Mouse (Mus musculus) thymus, postnatal 36 days (tissue): ENCODE data around the gene Dctpp1.

ENCODE experiments used
- DNase-seq, 2 experiments: peaks; one replicate each; pipeline ENCODE4 v3.0.0; 2022; ENCODE audit warnings: mixed read lengths in 2 of 2

Dctpp1 gene

GRCm38 (mm10) chr7:127208553-127209438 is 51.7 kb downstream of the Dctpp1 start, which contains the start of gene Mylpf:
Gene Mylpf (plus strand): TSS chr7:127208890.
- peak; percentile 95 to 97 for DNase-seq

GRCm38 (mm10) chr7:127208295-127208552 is 52.3 kb downstream of the Dctpp1 start, which contains the start of gene Tbc1d10b:
Gene Tbc1d10b (minus strand): TSS chr7:127208468.
- DNase-seq: no peak

GRCm38 (mm10) chr7:127207374-127208294 is 52.9 kb downstream of the Dctpp1 start:
- DNase-seq: peak in 1 of 2 experiments; percentile 69
